Mouse (Mus musculus) spleen, adult 2 months (tissue): ENCODE measurements around the gene 4931406P16Rik. TPM values are rescaled to one million over a fixed set of nuclear protein-coding genes. Genes with fewer than 3 reads are reported as not detected.

Experiments
- DNase-seq, 2 experiments: peaks; one replicate each; pipeline versions ENCODE4 v3.0.0 to v3.0.0-alpha.2; 2012 to 2021; ENCODE audit warnings: low spot score in 2 of 2, low read depth in 1 of 2
- H3K27ac ChIP-seq: fragments of 200-500 bp; 2 replicates; pipeline ENCODE4 v1.5.1; 2012; ENCODE audit warnings: low read length, inconsistent platforms; ENCODE audit not compliant: insufficient read depth
- H3K27me3 ChIP-seq: fragments of 200-500 bp; 2 replicates; pipeline ENCODE4 v1.6.1; 2012; ENCODE audit warnings: mild to moderate bottlenecking, moderate library complexity, low read length, inconsistent platforms; ENCODE audit not compliant: control insufficient read depth, insufficient read depth
- H3K36me3 ChIP-seq: fragments of 200-500 bp; 2 replicates; pipeline ENCODE4 v1.6.1; 2012; ENCODE audit warnings: mild to moderate bottlenecking, low read length, inconsistent platforms; ENCODE audit not compliant: control insufficient read depth, insufficient read depth
- H3K4me1 ChIP-seq: fragments of 200-500 bp; 2 replicates; pipeline ENCODE4 v1.6.1; 2011; ENCODE audit warnings: inconsistent platforms; ENCODE audit not compliant: control insufficient read depth, insufficient read depth, insufficient read length
- H3K4me3 ChIP-seq: fragments of 200-500 bp; 2 replicates; pipeline ENCODE4 v1.5.1; 2011; ENCODE audit warnings: mild to moderate bottlenecking, inconsistent platforms; ENCODE audit not compliant: insufficient read depth, insufficient read length; ENCODE audit errors: extremely low read depth
- CTCF ChIP-seq: fragments of 200-500 bp; IDR thresholded peaks from 2 replicates; pipeline ENCODE4 v1.5.1; 2011; ENCODE audit warnings: mild to moderate bottlenecking, inconsistent platforms; ENCODE audit not compliant: insufficient read depth, insufficient read length, insufficient replicate concordance; ENCODE audit errors: extremely low read depth
- POLR2A ChIP-seq: fragments of 200-500 bp; IDR thresholded peaks from 2 replicates; pipeline ENCODE4 v1.6.1; 2011; ENCODE audit warnings: low read depth, low read length, inconsistent platforms
- WGBS: fragments of 180-500 bp; shearing (Covaris S2); methylation state at CpG from one replicate; pipeline ENCODE4 v1.1.7; 2018; 5-methylcytosine and 5-hydroxymethylcytosine counted together
- polyA plus RNA-seq: library from polyadenylated mRNA; depleted of rRNA; stranded (reverse); fragments of >200 nt; gene quantifications from 2 replicates; pipeline ENCODE4 v1.2.3, GENCODE M21; 2012

4931406P16Rik gene
- polyA plus RNA-seq, 1 experiment: 22.9 TPM

GRCm38 (mm10) chr7:34298818-34299217 lies 14.5 kb downstream of the 4931406P16Rik start:
- Histone ChIP-seq H3K27ac (no peak overlapping the region), H3K4me3 (no peak overlapping the region), H3K27me3 (no peaks in the 10 kb centered on the region), H3K4me1 (no peaks in the 10 kb centered on the region; the same call in 1 of the 2 replicates), H3K36me3 (no peaks in the 10 kb centered on the region)
- TF ChIP-seq CTCF: no peak
- no peak for TF ChIP-seq POLR2A
- no peak for DNase-seq
- WGBS: 97% methylated on average over 2 of the region's 2 CpGs

- Histone ChIP-seq H3K27me3 (no peaks in the 10 kb centered on the region), H3K4me1 (no peaks in the 10 kb centered on the region), H3K36me3 (no peaks in the 10 kb centered on the region), H3K4me3 (no peak overlapping the region), H3K27ac (no peak overlapping the region)
- TF ChIP-seq POLR2A: no peak
- no peak for TF ChIP-seq CTCF
- 93% methylated on average over 3 of the region's 3 CpGs for WGBS
- no peak for DNase-seq
Observed at GRCm38 (mm10) chr7:34296124-34296523, 17.2 kb downstream of the 4931406P16Rik start.

- no peaks in the 10 kb centered on the region for H3K4me1 ChIP-seq
- no peaks in the 10 kb centered on the region for H3K36me3 ChIP-seq
- 89% methylated on average over 2 of the region's 2 CpGs for WGBS
- H3K4me3 ChIP-seq: no peak overlapping the region
- no peak for DNase-seq
- no peak overlapping the region for H3K27ac ChIP-seq
- H3K27me3 ChIP-seq: no peaks in the 10 kb centered on the region
- TF ChIP-seq POLR2A (no peak), CTCF (no peak)
Observed at GRCm38 (mm10) chr7:34292633-34293032, 20.7 kb downstream of the 4931406P16Rik start.

DNA sequence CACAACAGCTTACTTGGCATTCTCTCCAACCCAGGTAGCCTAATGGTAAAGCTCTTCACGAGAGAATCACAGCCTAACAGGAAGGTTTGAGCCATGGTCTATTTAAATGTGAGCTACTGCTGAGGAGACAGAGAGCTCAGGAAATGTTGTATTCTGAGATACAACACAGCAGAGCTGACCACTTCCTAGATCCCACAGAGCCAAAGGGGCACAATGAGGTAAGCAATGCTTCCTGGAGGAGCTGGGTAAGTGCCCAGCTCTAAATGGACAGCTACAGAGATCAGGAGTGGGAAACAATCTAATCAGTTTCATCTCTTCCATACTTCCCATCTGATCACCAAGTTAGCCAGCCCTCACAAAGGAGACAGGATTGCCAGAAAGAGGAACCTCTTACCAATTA lies 22.1 kb downstream of the 4931406P16Rik start:
- no peak for DNase-seq
- 20% methylated on average over 1 of the region's 1 CpGs for WGBS
- no peaks in the 10 kb centered on the region for H3K27me3 ChIP-seq
- no peak overlapping the region for H3K27ac ChIP-seq
- H3K36me3 ChIP-seq: no peaks in the 10 kb centered on the region
- H3K4me3 ChIP-seq: no peak overlapping the region
- TF ChIP-seq CTCF (no peak), POLR2A (no peak)
- H3K4me1 ChIP-seq: no peaks in the 10 kb centered on the region

- TF ChIP-seq POLR2A (no peak), CTCF (no peak)
- no peaks in the 10 kb centered on the region for H3K4me1 ChIP-seq
- no peak for DNase-seq
- H3K27me3 ChIP-seq: no peaks in the 10 kb centered on the region
- H3K4me3 ChIP-seq: no peak overlapping the region
- no peaks in the 10 kb centered on the region for H3K36me3 ChIP-seq
- H3K27ac ChIP-seq: no peak overlapping the region
Observed at GRCm38 (mm10) chr7:34290450-34291151, 22.8 kb downstream of the 4931406P16Rik start.

GRCm38 (mm10) chr7:34277656-34278055 lies 35.7 kb downstream of the 4931406P16Rik start:
- Histone ChIP-seq H3K27ac (no peak overlapping the region), H3K36me3 (no peaks in the 10 kb centered on the region; the same call in 1 of the 2 replicates), H3K4me1 (no peaks in the 10 kb centered on the region), H3K4me3 (no peak overlapping the region), H3K27me3 (no peaks in the 10 kb centered on the region)
- TF ChIP-seq CTCF (no peak), POLR2A (no peak)
- DNase-seq: no peak
- 91% methylated on average over 2 of the region's 2 CpGs for WGBS

DNA sequence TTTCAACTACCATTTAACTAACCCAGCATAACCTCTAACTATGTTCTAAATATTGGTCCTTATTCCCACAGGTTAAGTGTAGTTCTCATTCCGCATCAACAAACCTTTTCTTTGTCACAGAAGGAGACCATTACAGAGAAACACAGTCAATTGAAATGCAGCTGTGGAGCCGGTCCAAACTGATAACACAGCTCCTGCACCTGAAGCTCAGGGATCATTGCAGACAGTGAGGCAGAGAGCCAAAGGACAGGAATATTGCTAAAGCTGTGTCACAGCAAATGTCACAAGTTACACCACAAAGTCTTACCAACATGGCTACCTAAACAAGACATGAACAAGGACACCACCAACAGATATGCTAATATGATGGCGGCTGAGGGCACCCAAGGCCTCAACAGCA lies 37.3 kb downstream of the 4931406P16Rik start:
- 96% methylated on average over 3 of the region's 3 CpGs for whole genome bisulfite sequencing
- Histone ChIP-seq H3K27ac (no peak overlapping the region), H3K27me3 (no peaks in the 10 kb centered on the region), H3K36me3 (no peaks in the 10 kb centered on the region; the same call in 1 of the 2 replicates), H3K4me1 (no peaks in the 10 kb centered on the region; the same call in 1 of the 2 replicates), H3K4me3 (no peak overlapping the region)
- no peak for TF ChIP-seq CTCF
- TF ChIP-seq POLR2A: no peak
- DNase-seq: no peak
